Mouse (Mus musculus): ENCODE data around the gene Ctrc. TPM values are rescaled to one million over a fixed set of nuclear protein-coding genes. Genes with fewer than 3 reads are reported as not detected.

The Ctrc gene
- polyA plus RNA-seq, 1 experiment, result not detected

DNA sequence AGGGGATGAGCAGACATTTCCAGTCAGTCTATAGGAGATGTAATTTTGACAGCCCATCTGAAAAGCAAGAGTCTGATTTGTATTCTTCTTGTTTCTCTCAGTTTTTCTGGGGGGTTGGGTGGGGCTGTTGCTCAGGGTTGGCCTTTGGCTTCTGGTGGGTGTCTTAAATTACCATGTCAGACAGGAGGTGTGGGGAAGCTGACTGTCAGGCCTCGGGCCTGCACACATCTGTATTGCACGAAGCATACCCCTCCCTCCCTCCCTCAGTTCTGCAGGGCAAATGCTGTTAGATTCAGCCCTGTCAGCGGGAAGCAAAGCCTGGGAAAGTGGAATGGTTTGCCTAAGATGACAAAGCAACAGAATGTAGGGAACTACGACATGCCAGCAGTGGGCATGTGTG, 49.2 kb downstream of the Ctrc start:
- TF ChIP-seq TCF3 (IDR thresholded peaks at IDR 0.05; ENCODE audit: insufficient read length, low read depth) (no peak), MYOD1 (IDR thresholded peaks at IDR 0.05; ENCODE audit: control insufficient read depth in 1 of 3, insufficient read length in 2 of 3, low read depth in 2 of 3) (no peak), MAX (IDR thresholded peaks at IDR 0.05; ENCODE audit: low read depth) (no peak), E2F4 (IDR thresholded peaks at IDR 0.05; ENCODE audit: insufficient read depth) (no peak), USF1 (IDR thresholded peaks at IDR 0.05; ENCODE audit: low read depth) (no peak), POLR2AphosphoS2 (IDR thresholded peaks at IDR 0.05; ENCODE audit: insufficient read length, low read depth) (no peak), TCF12 (IDR thresholded peaks at IDR 0.05; ENCODE audit: insufficient read depth, poor library complexity, severe bottlenecking) (no peak), CEBPB (IDR thresholded peaks at IDR 0.05; ENCODE audit: insufficient read depth, poor library complexity, severe bottlenecking) (no peak), REST (IDR thresholded peaks at IDR 0.05; ENCODE audit: insufficient read depth, insufficient read length) (no peak), POLR2A (IDR thresholded peaks at IDR 0.05; ENCODE audit: insufficient read length, low read depth) (no peak), SRF (IDR thresholded peaks at IDR 0.05; ENCODE audit: control insufficient read depth, insufficient read length, low read depth) (no peak), MYOG (IDR thresholded peaks at IDR 0.05; ENCODE audit: control insufficient read depth in 1 of 3, insufficient read depth in 1 of 3, insufficient read length in 2 of 3, low read depth in 2 of 3) (no peak)
- no peak overlapping the region for H3K4me3 ChIP-seq

DNA sequence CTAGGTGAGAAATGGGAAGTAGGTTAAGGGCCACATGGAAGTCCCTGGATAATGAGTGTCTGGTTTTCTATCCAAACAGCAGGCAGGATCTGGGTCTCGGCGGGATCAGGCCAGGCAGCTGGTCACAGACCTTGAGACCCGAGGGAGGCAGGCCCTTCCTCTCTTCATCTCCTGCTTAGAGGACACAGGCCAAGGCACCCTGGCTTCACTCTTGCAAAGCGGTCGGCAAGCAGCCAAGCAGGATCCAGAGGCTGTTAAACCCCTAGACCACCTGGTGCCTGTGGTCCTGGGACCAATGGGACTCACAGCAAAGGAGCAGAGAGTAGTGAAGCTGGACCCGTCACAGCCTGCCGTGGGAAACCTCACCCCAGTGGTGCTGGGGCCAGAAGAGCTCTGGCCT, 49.8 kb downstream of the Ctrc start:
- Histone ChIP-seq H3K4me3 (no peak overlapping the region), H3K79me2 (ENCODE audit: control insufficient read depth, insufficient read depth) (peaks cover 11% of the 10 kb centered on the region), H3K4me2 (ENCODE audit: low read depth) (no peak overlapping the region), H3K36me3 (ENCODE audit: control insufficient read depth, insufficient read depth) (no peaks in the 10 kb centered on the region), H3ac (ENCODE audit: control insufficient read depth, insufficient read length) (no peak overlapping the region), H3K27me3 (ENCODE audit: control insufficient read depth, insufficient read depth, insufficient read length) (no peaks in the 10 kb centered on the region)
- no peak for TF ChIP-seq MYOD1 (IDR thresholded peaks at IDR 0.05; ENCODE audit: control insufficient read depth in 1 of 3, insufficient read length in 2 of 3, low read depth in 2 of 3)
- TF ChIP-seq TCF3 (IDR thresholded peaks at IDR 0.05; ENCODE audit: insufficient read length, low read depth), result no peak

More for the DNA sequence above, 49.2 kb downstream of the Ctrc start:
- Histone ChIP-seq H3K36me3 (ENCODE audit: control insufficient read depth, insufficient read depth) (no peaks in the 10 kb centered on the region), H3K27me3 (ENCODE audit: control insufficient read depth, insufficient read depth, insufficient read length) (no peaks in the 10 kb centered on the region), H3K4me2 (ENCODE audit: low read depth) (no peak overlapping the region), H3ac (ENCODE audit: control insufficient read depth, insufficient read length) (no peak overlapping the region), H3K79me2 (ENCODE audit: control insufficient read depth, insufficient read depth) (peaks cover 11% of the 10 kb centered on the region)

GRCm38 (mm10) chr4:141794152-141794535, 52.0 kb downstream of the Ctrc start:
- no peaks in the 10 kb centered on the region for H3K36me3 ChIP-seq (ENCODE audit: control insufficient read depth, insufficient read depth)

DNA sequence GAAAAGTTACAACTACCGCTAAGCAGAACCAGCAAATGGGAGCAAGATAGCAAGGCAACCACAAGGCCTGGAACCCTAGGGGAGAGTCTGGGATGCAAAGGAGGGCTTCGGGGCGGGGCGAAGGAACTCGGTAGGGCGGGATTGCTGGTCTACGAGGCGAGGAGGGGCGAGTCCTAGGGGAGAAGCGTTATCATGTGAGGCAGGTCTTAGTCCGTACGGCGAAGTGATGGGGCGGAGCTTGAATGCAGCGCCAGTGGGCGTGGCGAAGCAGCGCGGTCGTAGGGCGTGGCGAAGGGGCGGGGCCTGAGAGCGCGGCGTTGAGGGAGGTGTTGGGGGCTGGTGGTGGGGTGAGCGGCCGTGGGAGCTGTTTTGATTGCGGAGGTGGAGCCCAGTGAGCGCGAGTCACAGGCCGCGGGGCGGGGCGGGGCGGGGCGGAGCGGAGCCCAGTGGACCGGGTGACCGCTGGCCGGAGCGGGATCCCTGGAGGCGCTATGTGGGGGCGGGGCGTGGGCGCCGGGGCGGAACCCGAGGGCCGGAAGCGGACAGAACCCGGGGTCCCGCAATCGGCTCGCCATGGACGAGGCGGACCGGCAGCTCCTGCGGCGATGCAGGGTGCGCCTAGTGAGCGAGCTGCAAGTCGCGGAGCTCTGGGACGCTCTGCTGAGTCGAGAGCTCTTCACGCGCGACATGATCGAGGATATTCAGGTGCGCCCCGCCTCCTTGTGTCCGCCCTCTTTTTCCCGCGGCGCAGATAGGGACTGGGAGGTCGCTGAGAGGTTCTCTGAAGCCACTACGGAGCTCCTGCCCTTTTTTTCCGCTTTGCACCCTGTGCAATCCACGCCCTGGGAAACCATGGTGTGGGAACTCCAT, 52.6 kb downstream of the Ctrc start, which contains the start of gene Casp9:
Gene Casp9 (plus strand): TSS at position 331 of the 870 bp plus-strand sequence.
- H3K79me2 ChIP-seq (ENCODE audit: control insufficient read depth, insufficient read depth), result peaks cover 14% of the 10 kb centered on the region
- H3K4me3 ChIP-seq, result peak within 1 kb of the TSS; percentile 46
- H3K27me3 ChIP-seq (ENCODE audit: control insufficient read depth, insufficient read depth, insufficient read length), result no peaks in the 10 kb centered on the region
- no peak for TF ChIP-seq MYOD1 (IDR thresholded peaks at IDR 0.05; ENCODE audit: control insufficient read depth in 1 of 3, insufficient read length in 2 of 3, low read depth in 2 of 3)
- TF ChIP-seq POLR2A (IDR thresholded peaks at IDR 0.05; ENCODE audit: insufficient read length, low read depth), result peak; percentile 88
- no peak for TF ChIP-seq REST (IDR thresholded peaks at IDR 0.05; ENCODE audit: insufficient read depth, insufficient read length)
- TF ChIP-seq MYOG (IDR thresholded peaks at IDR 0.05; ENCODE audit: control insufficient read depth in 1 of 3, insufficient read depth in 1 of 3, insufficient read length in 2 of 3, low read depth in 2 of 3), result peak in 1 of 3 experiments; percentile 30
- no peak for TF ChIP-seq CEBPB (IDR thresholded peaks at IDR 0.05; ENCODE audit: insufficient read depth, poor library complexity, severe bottlenecking)
- TF ChIP-seq POLR2AphosphoS2 (IDR thresholded peaks at IDR 0.05; ENCODE audit: insufficient read length, low read depth), result peak; percentile 89
- TF ChIP-seq SRF (IDR thresholded peaks at IDR 0.05; ENCODE audit: control insufficient read depth, insufficient read length, low read depth), result peak; percentile 16
- TF ChIP-seq TCF12 (IDR thresholded peaks at IDR 0.05; ENCODE audit: insufficient read depth, poor library complexity, severe bottlenecking), result no peak
- peak within 1 kb of the TSS; percentile 88 for H3ac ChIP-seq (ENCODE audit: control insufficient read depth, insufficient read length)
- no peaks in the 10 kb centered on the region for H3K36me3 ChIP-seq (ENCODE audit: control insufficient read depth, insufficient read depth)
- peak within 1 kb of the TSS; percentile 74 for H3K4me2 ChIP-seq (ENCODE audit: low read depth)

More at GRCm38 (mm10) chr4:141794152-141794535, 52.0 kb downstream of the Ctrc start:
- no peaks in the 10 kb centered on the region for H3K27me3 ChIP-seq (ENCODE audit: control insufficient read depth, insufficient read depth, insufficient read length)
- peak overlapping the region; percentile 46 for H3K4me3 ChIP-seq
- H3K4me2 ChIP-seq (ENCODE audit: low read depth), result peak overlapping the region; percentile 68
- peaks cover 14% of the 10 kb centered on the region for H3K79me2 ChIP-seq (ENCODE audit: control insufficient read depth, insufficient read depth)
- peak overlapping the region; percentile 88 for H3ac ChIP-seq (ENCODE audit: control insufficient read depth, insufficient read length)
- TF ChIP-seq POLR2AphosphoS2 (IDR thresholded peaks at IDR 0.05; ENCODE audit: insufficient read length, low read depth) (no peak), MAX (IDR thresholded peaks at IDR 0.05; ENCODE audit: low read depth) (no peak), TCF12 (IDR thresholded peaks at IDR 0.05; ENCODE audit: insufficient read depth, poor library complexity, severe bottlenecking) (no peak), MYOD1 (IDR thresholded peaks at IDR 0.05; ENCODE audit: control insufficient read depth in 1 of 3, insufficient read length in 2 of 3, low read depth in 2 of 3) (no peak), REST (IDR thresholded peaks at IDR 0.05; ENCODE audit: insufficient read depth, insufficient read length) (no peak), TCF3 (IDR thresholded peaks at IDR 0.05; ENCODE audit: insufficient read length, low read depth) (no peak), CEBPB (IDR thresholded peaks at IDR 0.05; ENCODE audit: insufficient read depth, poor library complexity, severe bottlenecking) (no peak), E2F4 (IDR thresholded peaks at IDR 0.05; ENCODE audit: insufficient read depth) (no peak), SRF (IDR thresholded peaks at IDR 0.05; ENCODE audit: control insufficient read depth, insufficient read length, low read depth) (no peak), POLR2A (IDR thresholded peaks at IDR 0.05; ENCODE audit: insufficient read length, low read depth) (no peak), USF1 (IDR thresholded peaks at IDR 0.05; ENCODE audit: low read depth) (no peak), MYOG (IDR thresholded peaks at IDR 0.05; ENCODE audit: control insufficient read depth in 1 of 3, insufficient read depth in 1 of 3, insufficient read length in 2 of 3, low read depth in 2 of 3) (no peak)

All from myocyte (in vitro differentiated cells).